Mouse (Mus musculus) 3134 (cell line): Measurements from ENCODE around the gene Gm28308.

Experiments used
- DNase-seq: peaks from one replicate; pipeline ENCODE4 v3.0.0-alpha.2; 2011; ENCODE audit warnings: low spot score; ENCODE audit not compliant: insufficient read length; ENCODE audit errors: extremely low read depth

Gene Gm28308

DNA sequence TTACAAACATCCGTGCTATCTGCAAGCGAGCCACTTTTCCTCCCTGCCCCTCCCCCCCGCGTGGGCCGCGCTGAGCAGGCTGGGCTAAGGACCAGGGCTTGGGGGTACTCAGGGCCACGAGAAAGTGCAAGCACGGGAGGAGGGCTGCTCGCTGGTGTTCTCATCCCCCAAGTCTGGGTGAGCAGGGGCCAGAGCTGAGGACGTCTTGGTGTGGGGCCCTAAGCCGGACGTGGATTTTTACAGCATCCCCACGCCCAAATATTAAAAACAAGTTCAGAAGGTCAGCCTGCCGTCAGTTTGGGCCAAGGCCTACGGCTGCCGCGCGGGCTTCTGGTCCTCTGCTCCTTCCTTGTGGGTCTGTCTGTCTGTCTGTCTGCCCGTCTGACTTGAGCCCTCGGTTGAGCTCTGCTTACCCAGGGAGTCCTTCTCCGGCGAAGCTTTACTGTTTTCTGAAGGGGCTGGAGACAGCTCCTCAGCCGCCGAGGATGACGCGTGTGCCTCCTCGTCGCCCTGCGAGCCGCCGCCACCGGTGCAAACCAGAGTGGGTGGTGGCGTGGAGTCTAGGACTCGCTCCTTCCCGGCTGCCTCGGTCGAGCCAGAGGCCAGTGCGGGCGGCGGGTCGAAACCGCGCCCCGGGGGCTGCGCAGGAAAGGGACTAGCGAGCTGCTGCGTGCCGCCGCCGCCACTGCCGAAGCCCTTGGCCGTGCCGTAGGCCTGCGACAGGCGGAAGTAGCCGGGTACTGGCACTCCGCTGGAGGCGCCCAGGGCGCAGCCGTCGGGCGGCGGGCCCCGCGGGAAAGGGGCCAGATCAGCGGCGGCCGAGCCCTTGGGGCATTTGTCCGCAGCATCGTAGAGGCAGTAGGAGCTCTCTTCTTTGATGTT is 20.6 kb upstream of the Gm28308 start:
- no peak for DNase-seq

- DNase-seq = no peak
Observed at GRCm38 (mm10) chr6:52232984-52233545, 19.9 kb upstream of the Gm28308 start.

GRCm38 (mm10) chr6:52232568-52232965 is 19.4 kb upstream of the Gm28308 start:
- DNase-seq = no peak

GRCm38 (mm10) chr6:52231885-52232567 is 18.9 kb upstream of the Gm28308 start:
- no peak for DNase-seq

DNA sequence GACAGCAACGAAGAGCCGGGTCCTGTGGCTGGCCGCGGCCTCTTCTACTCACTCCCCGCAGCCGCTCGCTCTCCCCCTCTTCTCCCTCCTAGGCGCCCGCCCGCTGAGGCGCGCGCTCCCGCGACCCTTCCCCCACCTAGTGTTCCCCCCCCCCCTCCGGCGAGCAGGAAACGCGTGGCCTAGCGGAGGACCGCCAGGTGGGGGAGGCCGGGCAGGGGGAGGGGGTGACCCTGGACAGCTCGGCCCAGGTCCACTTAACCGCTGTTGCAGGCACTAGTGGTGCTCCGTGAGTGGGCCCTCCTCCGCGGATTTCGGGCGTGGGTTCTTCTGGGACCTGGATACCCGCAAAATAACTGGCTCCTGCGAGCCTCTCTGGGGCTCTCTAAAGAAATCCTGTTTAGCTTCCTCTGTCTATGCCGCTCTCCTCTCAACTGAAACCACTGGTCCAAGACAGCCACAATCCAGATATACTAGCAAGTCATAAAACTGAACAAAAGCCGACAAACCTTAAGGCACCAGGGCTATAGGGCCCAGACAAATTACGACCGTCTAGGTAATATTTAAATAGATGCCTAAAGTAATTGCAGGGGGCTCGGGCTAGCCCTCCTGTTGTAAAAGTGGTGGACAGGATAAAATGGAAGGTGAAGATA is 17.5 kb upstream of the Gm28308 start, which contains the start of gene Hoxa9:
Gene Hoxa9, minus strand, starts transcription at position 574 of the 650 bp plus-strand sequence.
- DNase-seq = no peak

GRCm38 (mm10) chr6:52229558-52230416 is 16.6 kb upstream of the Gm28308 start:
- no peak for DNase-seq

DNA sequence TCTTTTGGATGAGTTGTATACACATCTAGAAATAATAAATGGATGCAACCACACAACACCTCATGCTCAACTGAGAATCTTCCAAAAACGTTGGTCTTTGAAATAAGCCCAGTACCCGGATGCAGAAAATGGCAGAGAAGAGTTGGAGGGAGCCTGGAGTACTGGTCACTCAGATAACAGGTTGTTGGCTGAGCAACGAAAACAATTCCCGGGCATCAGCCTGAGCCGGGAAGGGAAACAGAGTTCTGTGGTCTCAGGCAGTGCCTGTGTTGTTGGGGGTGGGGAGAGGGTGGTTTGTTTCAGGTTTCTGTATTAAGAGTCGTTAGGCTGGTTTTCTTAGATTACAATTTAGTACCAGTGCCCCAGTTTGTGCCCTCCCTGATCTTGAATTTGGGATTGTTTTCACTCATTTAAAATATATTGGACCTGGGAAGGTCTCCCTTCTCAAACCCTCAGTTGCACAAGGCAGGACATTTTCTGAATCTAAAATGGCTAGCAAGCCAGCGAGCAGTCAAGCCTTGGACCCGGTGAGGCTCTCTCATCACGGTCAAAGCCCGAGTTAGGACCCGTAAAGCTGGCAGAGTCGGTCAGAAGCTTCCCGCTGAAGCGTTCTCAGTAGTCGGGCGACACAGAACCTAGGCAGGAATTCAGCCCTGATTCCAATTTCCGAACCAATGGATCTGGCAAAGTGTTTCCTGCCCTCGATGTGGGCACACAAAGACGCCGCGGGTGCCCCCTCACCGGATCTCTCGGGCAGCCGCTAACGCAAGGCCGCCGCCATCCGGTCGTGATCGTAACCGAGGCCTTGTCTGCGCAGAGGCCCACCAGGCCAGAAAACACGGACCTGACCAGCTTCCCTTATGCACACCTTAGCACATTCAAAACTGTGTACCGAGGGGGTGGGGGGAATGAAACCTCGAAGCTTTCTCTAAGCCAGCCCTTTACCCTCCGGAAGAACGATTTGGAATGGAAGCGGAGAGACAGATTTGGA is 15.6 kb upstream of the Gm28308 start:
- no peak for DNase-seq

DNA sequence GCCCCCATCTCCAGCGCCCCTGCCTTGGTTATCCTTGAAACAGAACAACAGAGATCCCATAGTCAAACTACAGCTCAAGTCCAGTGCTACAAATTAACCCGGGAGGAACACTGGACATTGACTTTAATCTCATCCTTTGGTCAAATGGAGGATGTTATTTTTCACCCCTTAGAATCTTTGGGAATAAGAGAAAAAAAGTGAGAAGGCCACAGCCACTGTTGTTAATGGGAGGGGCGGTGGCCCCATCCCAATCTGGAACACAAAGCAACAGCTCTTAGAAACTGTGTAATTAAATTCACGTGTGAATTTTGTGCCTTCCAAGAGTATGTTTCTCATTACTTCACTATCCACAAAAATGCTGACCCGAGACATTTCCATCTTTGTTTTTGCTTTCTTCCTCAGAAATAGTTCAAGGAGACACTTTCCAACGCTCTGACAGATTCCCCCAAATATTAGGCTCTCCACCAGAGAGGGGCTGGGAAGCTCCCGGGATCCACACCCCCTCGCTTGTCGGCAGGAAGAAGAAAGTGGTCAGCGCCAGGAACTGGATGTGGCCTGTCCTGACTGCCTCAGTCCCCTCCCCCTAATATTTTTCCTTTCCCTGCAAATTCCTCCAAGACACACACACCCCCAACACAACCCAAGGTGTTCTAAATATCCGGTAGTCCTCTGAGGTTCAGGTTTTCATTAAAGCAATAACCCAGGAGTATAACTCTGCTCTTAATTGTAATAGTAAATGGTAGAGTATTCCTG is 14.5 kb upstream of the Gm28308 start:
- DNase-seq = no peak

- DNase-seq = no peak
Observed at GRCm38 (mm10) chr6:52226569-52227257, 13.6 kb upstream of the Gm28308 start.

DNA sequence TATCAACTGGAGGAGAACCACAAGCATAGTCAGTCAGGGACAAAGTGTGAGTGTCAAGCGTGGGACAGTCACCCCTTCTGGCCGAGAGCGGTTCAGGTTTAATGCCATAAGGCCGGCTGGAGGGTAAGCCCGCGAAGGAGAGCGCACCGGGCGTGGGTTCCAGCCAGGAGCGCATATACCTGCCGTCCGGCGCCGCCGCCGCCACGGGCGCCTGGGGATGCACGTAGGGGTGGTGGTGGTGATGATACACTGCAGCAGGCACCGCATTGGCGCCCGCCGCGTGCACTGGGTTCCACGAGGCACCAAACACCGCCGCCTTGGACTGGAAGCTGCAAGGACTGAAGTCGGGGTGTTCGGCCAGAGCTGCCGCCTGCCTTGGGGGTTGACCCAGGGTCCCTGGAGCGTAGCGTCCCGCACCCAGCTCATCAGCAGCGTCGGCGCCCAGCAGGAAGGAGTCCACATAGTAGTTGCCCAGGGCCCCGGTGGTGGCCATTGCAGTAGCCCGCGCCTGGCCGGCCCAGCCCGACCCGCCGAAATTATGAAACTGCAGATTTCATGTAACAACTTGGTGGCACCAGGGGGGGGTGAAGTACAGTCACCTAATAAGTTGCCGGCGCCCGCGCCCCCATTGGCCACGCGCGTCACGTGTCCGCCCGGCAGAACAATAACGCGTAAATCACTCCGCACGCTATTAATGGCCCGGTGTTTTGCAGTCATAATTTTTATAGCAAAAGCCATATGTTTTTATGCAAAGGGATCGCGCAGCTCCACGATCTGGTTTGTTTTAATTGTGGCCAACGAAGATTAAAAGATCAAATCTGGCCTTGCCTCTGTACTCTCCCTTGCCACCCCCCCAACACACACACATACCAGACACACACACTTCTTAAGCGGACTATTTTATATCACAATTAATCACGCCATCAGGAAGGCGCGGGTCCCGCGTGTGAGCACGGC is 12.8 kb upstream of the Gm28308 start:
- DNase-seq = peak; percentile 84

GRCm38 (mm10) chr6:52224895-52225611 is 11.9 kb upstream of the Gm28308 start:
- no peak for DNase-seq

- DNase-seq = no peak
Observed at GRCm38 (mm10) chr6:52223939-52224760, 11.0 kb upstream of the Gm28308 start.

DNA sequence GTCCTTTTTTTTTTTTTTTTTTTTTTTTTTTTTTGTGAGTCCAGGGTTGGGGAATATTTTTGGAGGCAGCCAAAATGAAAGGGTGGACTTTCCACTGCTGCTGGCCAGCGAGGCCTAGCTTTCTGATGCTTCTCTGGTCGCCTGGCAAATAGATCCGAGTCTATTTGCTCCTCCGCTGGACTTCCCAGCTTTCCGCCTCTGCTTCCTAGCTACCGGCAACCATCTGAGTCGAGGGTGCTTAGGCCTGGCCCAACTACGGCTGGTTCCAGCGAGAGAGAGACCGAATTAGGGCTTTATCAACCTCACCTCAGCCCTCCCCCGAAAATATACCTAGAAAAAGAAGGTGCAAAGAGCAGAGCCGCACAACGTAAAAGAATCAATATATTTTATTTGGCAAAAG is 9.6 kb upstream of the Gm28308 start:
- DNase-seq = no peak

DNA sequence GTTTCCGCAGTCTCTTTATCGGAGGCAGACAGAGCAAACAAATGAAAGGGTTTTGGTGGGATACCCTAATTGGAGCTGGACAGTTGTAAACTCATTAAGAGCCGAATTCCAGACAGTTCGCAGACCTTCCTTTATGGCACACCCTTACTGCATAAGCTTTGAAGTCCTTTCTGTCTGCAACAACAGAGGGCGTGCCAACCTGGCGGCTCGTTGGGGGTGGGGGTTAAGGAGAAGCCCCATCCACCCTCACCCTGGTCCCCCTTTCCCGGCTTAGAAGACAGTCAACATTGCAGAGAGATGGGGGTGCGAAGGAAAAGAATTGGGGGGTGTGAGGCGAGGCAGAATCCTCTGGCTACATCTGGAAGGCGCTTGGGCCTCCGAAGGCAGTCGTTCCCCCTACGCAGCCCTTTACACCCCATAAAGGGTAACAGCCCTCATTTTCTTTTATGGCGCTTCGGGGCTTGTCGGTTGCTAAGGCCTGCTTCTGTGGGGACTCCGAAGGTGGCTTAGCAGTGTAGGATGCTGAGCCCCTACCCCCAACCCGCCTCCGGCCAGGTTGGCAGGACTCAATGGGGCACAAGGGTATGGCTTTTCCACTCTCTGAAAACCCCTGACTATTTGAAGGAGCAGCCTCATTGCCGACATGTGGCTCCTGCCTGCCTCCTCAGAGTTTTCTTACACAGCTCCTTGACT is 9.0 kb upstream of the Gm28308 start:
- no peak for DNase-seq
